Mouse (Mus musculus) splenic B cell, adult 2 months (primary cell): ENCODE measurements around the gene Nt5c2.
"Not testable (repeated sequence)": the region's sequence is repeated elsewhere in the genome, so short reads cannot be mapped to it uniquely, and the experiment has no call there.

Experiments used
- DNase-seq: peaks from one replicate; pipeline ENCODE4 v3.0.0-alpha.2; 2011; ENCODE audit warnings: low read depth, low spot score
- H3K27me3 ChIP-seq: 2 replicates; pipeline ENCODE4 v1.6.1; 2012; ENCODE audit warnings: mild to moderate bottlenecking, low read length, moderate library complexity, mixed read lengths; ENCODE audit not compliant: control insufficient read depth, poor library complexity, insufficient read depth, severe bottlenecking
- H3K36me3 ChIP-seq: 2 replicates; pipeline ENCODE4 v1.6.1; 2012; ENCODE audit warnings: mild to moderate bottlenecking, low read length, moderate library complexity, mixed read lengths; ENCODE audit not compliant: control insufficient read depth, poor library complexity, insufficient read depth, severe bottlenecking

Nt5c2 gene

DNA sequence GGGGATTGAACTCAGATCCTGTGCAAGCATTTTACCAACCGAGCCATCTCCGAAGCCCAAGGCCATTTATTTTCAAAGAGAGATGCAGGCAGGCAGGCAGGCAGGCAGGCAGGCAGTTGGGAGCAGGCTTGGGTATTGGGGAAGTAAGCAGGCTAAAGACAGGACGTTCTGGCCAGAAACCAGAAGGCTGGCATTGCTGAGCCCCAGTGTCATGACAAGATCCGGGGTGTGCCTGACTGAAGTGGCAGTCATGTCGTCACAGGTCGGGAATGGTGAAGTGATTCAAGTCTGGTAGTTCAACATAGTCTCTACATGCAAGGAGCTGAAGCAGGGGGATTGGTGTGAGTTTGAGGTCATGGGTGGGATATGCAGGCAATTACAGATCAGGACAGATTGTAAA, 27.3 kb downstream of the Nt5c2 start:
- no peaks in the 10 kb centered on the region for H3K36me3 ChIP-seq
- no peaks in the 10 kb centered on the region for H3K27me3 ChIP-seq
- DNase-seq: peak; percentile 41

DNA sequence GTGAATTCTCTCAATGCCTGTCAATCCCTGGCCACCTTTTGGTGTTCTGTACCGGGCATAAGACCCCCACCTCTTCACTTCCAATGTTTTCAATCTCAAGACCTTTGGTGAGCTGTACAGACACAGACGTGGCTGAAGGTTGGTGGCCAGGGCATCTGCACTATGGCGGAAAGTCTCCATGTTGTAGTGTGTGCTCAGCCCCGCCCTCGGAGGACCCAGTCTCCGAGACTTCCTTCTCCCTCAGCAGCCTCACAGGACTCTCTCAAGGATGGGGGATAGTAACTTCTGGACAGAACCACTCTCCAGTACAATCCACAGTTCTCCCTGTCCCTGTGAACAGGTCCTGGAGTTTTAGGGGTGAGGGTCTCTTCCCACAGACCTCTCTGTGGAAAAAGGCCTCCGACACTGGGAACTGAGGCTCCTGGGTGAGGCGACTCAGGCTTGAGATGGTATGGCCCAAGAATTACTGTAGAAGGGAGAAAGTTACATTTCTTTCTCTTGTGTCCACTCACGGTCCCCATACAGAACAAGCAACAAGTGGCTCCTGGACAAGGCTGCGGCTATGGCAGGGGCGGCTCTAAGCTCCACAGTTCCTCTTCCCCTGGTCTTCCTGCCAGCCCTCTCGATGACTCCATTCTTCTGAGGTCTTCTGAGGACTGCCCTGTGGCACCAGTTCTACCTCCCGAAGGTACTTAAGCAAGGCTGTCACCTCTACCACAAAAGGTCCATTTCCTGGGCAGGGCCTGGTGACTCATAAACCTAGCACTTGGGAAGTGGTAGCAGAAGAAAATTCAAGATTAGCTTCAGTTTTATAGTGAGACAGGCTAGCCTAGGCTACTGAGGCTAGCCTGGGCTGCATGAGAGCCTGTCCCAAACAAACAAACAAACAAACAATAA, 30.0 kb downstream of the Nt5c2 start:
- DNase-seq: no peak
- no peaks in the 10 kb centered on the region for H3K27me3 ChIP-seq
- no peaks in the 10 kb centered on the region for H3K36me3 ChIP-seq

DNA sequence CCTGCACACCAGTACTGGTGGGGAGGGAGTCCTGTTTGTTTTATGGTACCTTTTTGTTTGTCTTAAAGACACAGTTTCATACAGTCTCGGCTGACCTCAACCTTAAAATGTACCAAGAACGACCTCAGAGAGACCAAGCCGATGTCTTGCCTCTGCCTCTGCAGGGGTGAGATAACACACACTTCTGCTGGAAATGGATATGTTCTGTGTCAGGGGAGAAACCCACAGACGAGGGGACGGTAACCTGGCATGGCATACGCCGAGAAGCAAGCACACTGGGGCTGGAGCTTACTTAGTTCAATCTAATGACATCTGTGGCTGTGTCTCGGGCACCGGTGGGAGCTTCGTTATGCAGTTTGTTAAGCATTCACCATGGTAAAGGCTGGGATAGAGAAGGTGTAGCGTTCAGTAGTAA, 31.0 kb downstream of the Nt5c2 start:
- DNase-seq: no peak
- Histone ChIP-seq H3K36me3 (no peaks in the 10 kb centered on the region), H3K27me3 (no peaks in the 10 kb centered on the region)

- H3K27me3 ChIP-seq: no peaks in the 10 kb centered on the region
- H3K36me3 ChIP-seq: no peaks in the 10 kb centered on the region
- DNase-seq: no peak
Measured at GRCm38 (mm10) chr19:46983352-46983965, 31.5 kb downstream of the Nt5c2 start.

DNA sequence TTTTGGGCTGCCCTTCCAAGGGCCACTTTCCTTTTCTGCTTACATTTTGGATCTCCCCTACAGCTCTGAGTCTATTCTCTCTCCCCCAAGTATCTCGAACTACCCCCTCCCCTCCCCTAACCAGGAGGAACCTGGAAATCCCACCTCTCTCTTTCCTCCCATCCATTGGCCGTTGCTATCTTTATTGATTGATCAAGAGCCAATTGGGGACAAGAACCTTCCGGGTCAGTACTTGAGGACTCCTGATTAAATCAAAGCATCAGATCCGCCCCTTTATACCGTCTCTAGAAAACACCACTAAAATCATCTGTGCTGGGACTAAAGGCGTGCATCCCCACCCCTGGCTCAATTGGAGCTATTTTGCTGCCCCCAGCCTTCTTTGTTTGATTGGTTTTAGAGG, 33.5 kb downstream of the Nt5c2 start:
- no peaks in the 10 kb centered on the region for H3K27me3 ChIP-seq

DNA sequence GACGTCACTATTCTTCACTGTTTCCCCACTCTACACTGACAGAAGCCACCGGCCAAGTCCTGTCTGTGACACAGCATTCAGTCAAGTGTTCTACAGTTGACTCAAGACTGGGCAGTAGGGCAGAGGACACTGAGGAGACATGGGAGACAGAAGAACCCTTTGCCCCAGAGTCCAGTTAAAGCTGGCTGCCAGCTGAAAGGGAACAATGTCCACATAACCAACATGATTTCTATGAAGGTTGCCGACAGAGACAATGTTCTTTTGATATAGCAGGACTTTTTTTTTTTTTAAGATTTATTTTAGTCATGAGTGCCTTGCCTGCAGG, 35.2 kb downstream of the Nt5c2 start:
- DNase-seq: no peak
- H3K27me3 ChIP-seq: no peaks in the 10 kb centered on the region
- H3K36me3 ChIP-seq: no peaks in the 10 kb centered on the region

More for the DNA sequence above, 33.5 kb downstream of the Nt5c2 start:
- H3K36me3 ChIP-seq: no peaks in the 10 kb centered on the region
- no peak for DNase-seq

DNA sequence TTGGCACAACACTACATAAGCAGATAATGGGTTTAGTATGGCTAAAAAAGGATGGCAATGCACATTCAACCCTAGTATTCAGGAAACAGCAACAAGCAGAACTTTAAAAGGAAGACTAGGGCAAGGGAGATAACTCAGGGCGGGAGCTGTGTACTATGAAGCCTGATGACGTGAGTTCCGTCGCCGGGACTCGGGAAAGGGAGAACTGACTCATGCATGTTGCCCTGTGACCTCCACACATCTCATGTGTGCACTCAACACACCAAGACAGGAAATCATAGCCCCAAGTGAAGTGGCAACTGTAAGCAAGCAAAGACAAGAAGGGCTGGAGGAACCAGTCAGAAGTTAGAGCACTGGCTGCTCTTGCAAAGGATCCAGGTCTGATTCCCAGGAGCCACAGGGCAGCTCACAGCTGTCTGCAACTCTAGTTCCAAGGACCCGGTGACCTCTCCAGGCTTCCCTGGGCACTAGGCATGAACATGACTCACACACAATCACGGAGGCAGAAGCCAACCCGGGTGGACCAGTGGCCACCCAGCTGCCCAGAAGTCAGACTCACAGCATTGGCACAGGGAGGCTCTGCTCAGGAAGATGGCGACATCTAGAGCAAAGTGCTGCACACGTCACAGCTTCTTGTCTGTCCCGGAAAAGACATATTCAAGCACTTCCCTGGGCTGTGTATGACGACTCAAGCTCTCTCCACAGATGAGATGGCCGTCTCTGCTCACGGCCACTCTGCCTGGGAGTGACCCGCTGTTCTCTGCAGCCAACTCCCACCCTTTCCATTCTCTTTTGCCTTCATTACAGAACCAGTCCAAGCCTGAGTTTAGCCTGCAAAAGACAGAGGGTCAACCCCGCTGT, 35.8 kb downstream of the Nt5c2 start:
- H3K27me3 ChIP-seq: no peaks in the 10 kb centered on the region
- DNase-seq: no peak

GRCm38 (mm10) chr19:46978069-46978468, 36.9 kb downstream of the Nt5c2 start:
- DNase-seq, H3K27me3 ChIP-seq, H3K36me3 ChIP-seq: not testable (repeated sequence)

More for the DNA sequence above, 35.8 kb downstream of the Nt5c2 start:
- no peaks in the 10 kb centered on the region for H3K36me3 ChIP-seq

DNA sequence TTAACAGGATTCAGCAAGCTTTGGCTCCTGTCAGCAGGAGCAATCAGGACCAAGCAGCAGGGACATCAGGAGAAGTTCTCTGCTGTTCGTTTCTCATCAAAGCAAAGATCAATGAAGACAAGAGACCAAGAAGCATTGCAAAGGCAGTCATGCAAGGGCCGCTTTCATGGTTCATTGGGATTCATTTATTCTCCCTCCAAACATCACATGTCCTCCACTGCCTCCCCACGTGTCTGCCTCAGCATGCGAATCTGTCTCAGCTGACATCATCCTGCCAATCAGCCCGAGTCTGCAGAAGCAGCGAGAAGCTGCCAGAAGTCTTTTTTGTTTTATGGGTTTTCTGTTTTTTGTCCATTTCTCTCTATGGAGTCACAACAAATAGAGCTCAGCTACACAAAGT, 37.5 kb downstream of the Nt5c2 start:
- H3K27me3 ChIP-seq: no peaks in the 10 kb centered on the region
- peak; percentile 87 for DNase-seq
- no peaks in the 10 kb centered on the region for H3K36me3 ChIP-seq

GRCm38 (mm10) chr19:46976743-46977142, 38.2 kb downstream of the Nt5c2 start:
- Histone ChIP-seq H3K36me3 (no peaks in the 10 kb centered on the region), H3K27me3 (no peaks in the 10 kb centered on the region)
- DNase-seq: no peak

DNA sequence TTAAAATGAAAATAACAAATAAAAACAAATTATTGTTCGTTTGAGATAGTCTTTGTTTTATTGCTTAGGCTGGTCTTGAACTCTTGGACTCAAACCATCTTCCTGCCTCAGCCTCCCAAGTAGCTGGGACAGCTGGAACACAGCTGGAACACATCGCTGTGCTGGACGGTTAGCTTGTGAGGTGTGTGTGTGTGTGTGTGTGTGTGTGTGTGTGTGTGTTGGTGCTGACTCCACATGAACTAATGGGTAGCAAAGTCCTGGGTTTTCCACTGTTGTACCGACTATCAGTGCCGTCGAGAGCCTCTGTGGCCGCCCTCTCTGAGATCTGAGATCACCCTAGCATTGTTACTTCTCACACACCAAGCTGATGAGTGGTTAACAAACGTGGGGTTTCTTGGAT, 39.0 kb downstream of the Nt5c2 start:
- no peak for DNase-seq
- H3K27me3 ChIP-seq: no peaks in the 10 kb centered on the region
- H3K36me3 ChIP-seq: no peaks in the 10 kb centered on the region

GRCm38 (mm10) chr19:46975565-46975964, 39.4 kb downstream of the Nt5c2 start:
- no peak for DNase-seq

GRCm38 (mm10) chr19:46972159-46972558, 42.8 kb downstream of the Nt5c2 start:
- Histone ChIP-seq H3K36me3 (no peaks in the 10 kb centered on the region), H3K27me3 (no peaks in the 10 kb centered on the region)
- DNase-seq: no peak

More at GRCm38 (mm10) chr19:46975565-46975964, 39.4 kb downstream of the Nt5c2 start:
- Histone ChIP-seq H3K27me3 (no peaks in the 10 kb centered on the region), H3K36me3 (no peaks in the 10 kb centered on the region)

- no peak for DNase-seq
- H3K36me3 ChIP-seq: no peaks in the 10 kb centered on the region
- no peaks in the 10 kb centered on the region for H3K27me3 ChIP-seq
Measured at GRCm38 (mm10) chr19:46971712-46972111, 43.2 kb downstream of the Nt5c2 start.
